Mouse (Mus musculus) neural tube, embryonic 12.5 days (tissue): ENCODE measurements around the gene Fer1l5. TPM values are rescaled to one million over a fixed set of nuclear protein-coding genes. Genes with fewer than 3 reads are reported as not detected.

ENCODE experiments used
- ATAC-seq: fragments of 200-750 bp; cut with Nextera tagmentation; 2 replicates; pipeline ENCODE4 v1.8.0; 2017; ENCODE audit warnings: low read depth, mild to moderate bottlenecking, moderate TSS enrichment, moderate library complexity; ENCODE audit not compliant: low FRiP score
- H3K27ac ChIP-seq: fragments of 300-500 bp; sonication (generic); 2 replicates; pipeline ENCODE4 v1.5.1; 2016
- H3K27me3 ChIP-seq: fragments of 300-500 bp; sonication (generic); replicated peaks from 2 replicates; pipeline ENCODE4 v1.6.1; 2016; ENCODE audit warnings: mild to moderate bottlenecking
- H3K36me3 ChIP-seq: fragments of 300-500 bp; sonication (generic); 2 replicates; pipeline ENCODE4 v1.6.1; 2016; ENCODE audit warnings: mild to moderate bottlenecking
- H3K4me1 ChIP-seq: fragments of 300-500 bp; sonication (generic); 2 replicates; pipeline ENCODE4 v1.6.1; 2016
- H3K4me2 ChIP-seq: fragments of 300-500 bp; sonication (generic); replicated peaks from 2 replicates; pipeline ENCODE4 v1.6.1; 2016; ENCODE audit warnings: mild to moderate bottlenecking
- H3K4me3 ChIP-seq: fragments of 300-500 bp; sonication (generic); 2 replicates; pipeline ENCODE4 v1.5.1; 2016
- H3K9ac ChIP-seq: fragments of 300-500 bp; sonication (generic); 2 replicates; pipeline ENCODE4 v1.6.1; 2016; ENCODE audit warnings: mild to moderate bottlenecking
- H3K9me3 ChIP-seq: fragments of 300-500 bp; sonication (generic); 2 replicates; pipeline ENCODE4 v1.6.1; 2016; ENCODE audit warnings: mild to moderate bottlenecking
- WGBS: fragments of 180-500 bp; shearing (Covaris S2); methylation state at CpG from one replicate; pipeline ENCODE4 v1.1.7; 2016; 5-methylcytosine and 5-hydroxymethylcytosine counted together
- microRNA-seq: library from miRNA; unstranded; fragments of <30 nt; microRNA quantifications from one replicate; pipeline ENCODE4, GENCODE M21; 2017
- polyA plus RNA-seq: library from polyadenylated mRNA; unstranded; fragments of >200 nt; fragmentation: Nextera tagmentation; extraction: Ambion mirVana; gene quantifications from 2 replicates; pipeline ENCODE4 v1.2.1, GENCODE M21; 2016

The Fer1l5 gene
- polyA plus RNA-seq, 1 experiment from 2014 or later = 2.1 TPM

DNA sequence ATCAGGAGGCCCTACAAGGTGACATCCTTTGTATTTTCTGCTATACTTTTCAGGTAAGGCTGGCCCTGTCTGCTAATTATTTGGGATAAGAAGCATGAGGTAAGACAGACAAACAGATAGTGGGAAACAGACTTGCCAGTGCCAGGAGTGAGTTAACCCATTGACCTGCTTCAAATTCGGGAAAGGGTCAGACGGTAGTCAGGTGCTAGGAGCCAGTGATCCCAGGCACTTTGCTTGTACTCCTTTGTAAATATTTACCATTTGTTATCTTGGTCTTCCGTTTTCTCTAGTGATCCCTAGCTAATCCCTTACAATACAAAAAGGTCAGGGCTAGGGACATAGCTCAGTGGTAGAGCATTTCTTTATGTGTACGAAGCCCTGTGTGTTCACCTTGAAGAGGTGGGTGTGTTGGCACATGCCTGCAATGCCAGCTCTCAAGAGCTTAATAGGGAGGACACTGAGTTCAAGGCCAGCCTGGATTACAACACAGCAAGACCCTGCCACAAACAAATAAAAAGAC, 93.6 kb downstream of the Fer1l5 start:
- Histone ChIP-seq H3K36me3 (no peaks in the 10 kb centered on the region), H3K4me3 (no peak overlapping the region), H3K9ac (no peak overlapping the region), H3K27ac (no peak overlapping the region), H3K4me2 (no peak overlapping the region), H3K4me1 (no peaks in the 10 kb centered on the region), H3K27me3 (0 out of 2 replicates have a peak, but pooled peaks cover 5% of the 10 kb centered on the region), H3K9me3 (no peaks in the 10 kb centered on the region)
- ATAC-seq = no peak
- WGBS = 78% methylated on average over 4 of the region's 4 CpGs

DNA sequence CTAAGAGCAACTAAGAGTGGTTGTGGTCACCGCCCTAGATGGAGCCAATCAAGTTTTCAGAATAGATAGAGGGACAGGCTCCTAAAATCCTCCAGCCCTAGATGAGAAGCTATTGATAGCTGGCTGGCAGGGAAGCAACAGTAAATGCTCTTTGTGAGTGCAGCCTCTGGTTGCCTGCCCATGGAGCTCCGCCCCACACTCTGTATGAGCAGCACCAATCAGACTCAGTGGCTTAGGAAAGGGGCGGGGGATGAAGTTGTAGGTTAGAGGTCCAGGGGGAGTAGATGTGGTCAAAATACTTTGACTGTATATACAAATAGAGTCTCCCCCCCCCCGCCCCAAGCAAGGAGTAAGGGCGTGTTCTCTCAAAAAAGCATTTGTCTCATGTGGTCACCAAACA, 95.4 kb downstream of the Fer1l5 start:
- Histone ChIP-seq H3K4me2 (no peak overlapping the region), H3K4me3 (no peak overlapping the region), H3K4me1 (peaks cover 8% of the 10 kb centered on the region)

DNA sequence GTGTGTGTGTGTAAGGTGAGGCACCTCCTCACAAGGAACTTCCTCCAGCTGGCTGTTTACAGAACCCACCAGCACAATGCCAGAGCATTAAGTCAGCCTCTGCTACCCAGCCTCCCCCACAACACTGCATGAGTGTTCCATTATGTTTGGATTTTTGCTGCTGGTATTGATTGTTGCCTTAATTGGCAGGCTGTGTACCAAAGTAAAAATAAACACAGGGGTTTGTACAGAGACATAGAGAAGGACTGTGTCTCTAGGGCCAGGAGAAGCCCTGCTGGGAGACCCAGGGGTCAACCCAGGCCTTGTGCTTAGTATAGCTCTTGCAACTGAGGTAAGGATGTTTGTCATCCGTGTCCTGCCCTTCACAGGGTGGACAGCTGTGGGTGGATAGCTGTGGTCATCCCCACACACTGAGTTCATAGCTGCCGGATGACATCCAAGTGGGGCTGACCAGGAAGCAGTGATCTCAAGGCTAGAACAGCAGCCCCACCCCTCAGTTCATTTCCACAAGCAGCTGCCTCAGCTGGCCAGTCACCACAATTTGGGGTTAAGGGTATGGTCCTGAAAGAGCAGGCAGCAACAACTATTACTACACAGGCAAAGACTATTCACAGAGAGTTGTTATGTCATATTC, 97.8 kb downstream of the Fer1l5 start:
- Histone ChIP-seq H3K27ac (no peak overlapping the region), H3K4me2 (no peak overlapping the region), H3K27me3 (0 out of 2 replicates have a peak, but pooled peaks cover 5% of the 10 kb centered on the region), H3K4me1 (peaks cover 33% of the 10 kb centered on the region), H3K9me3 (no peaks in the 10 kb centered on the region), H3K4me3 (no peak overlapping the region), H3K36me3 (no peaks in the 10 kb centered on the region), H3K9ac (no peak overlapping the region)
- WGBS = 44% methylated on average over 2 of the region's 2 CpGs
- no peak for ATAC-seq

More for the DNA sequence above, 95.4 kb downstream of the Fer1l5 start:
- no peak overlapping the region for H3K27ac ChIP-seq
- H3K36me3 ChIP-seq = no peaks in the 10 kb centered on the region
- no peaks in the 10 kb centered on the region for H3K9me3 ChIP-seq
- WGBS = 59% methylated on average over 5 of the region's 5 CpGs
- ATAC-seq = no peak
- H3K27me3 ChIP-seq = 0 out of 2 replicates have a peak, but pooled peaks cover 5% of the 10 kb centered on the region
- H3K9ac ChIP-seq = no peak overlapping the region

DNA sequence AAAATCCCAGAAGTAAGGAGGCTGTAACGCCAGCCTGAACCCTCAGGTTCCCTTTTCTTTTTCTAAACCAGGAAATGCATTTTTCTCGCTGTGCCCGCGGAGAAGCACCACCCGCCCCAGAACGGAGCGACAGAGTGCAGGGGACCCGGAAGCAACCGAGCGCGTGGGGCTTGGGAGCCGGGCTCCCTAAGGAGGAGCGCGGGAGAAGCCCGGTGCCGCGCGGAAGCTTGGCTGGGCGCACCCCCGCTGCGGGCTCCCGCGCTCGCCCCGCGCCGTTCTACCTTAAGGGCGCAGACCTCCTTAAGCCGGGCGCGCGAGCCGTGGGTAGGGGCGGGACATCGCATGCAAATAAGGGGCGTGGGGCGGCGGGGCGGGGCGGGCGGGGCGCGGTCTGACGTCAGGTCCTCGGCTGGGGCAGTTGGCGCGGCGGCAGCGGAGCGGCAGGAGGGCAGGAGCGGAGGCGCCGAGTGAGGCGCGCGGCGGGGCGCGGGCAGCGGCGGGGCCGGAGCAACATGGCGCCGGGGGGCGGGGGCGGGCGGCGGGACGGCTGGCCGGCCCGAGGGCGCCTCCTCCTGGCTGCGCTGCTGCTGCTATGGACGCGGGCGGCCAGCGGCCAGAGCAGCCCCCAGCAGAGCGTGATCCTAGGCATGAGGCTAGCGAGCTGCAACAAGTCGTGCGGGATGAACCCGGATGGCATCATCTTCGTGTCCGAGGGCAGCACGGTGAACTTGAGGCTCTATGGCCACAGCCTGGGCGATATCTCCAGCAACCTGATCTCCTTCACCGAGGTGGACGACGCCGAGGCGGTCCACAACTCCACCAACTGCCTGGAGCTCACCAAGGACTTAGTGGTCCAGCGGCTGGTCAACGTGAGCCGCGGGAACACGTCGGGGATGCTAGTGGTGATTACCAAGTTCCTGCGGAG, 99.4 kb downstream of the Fer1l5 start, which contains the start of gene Cnnm4:
TSS of gene Cnnm4 (plus strand) at position 440 of the 925 bp plus-strand sequence.
- H3K4me1 ChIP-seq = peaks cover 47% of the 10 kb centered on the region

More for the DNA sequence above, 99.4 kb downstream of the Fer1l5 start, which contains the start of gene Cnnm4:
- Histone ChIP-seq H3K4me2 (peak within 1 kb of the TSS; percentile 65), H3K36me3 (no peaks in the 10 kb centered on the region), H3K4me3 (peak within 1 kb of the TSS; percentile 60), H3K27ac (0 out of 2 replicates have a peak within 1 kb of the TSS, but pooled peaks have one; percentile 42), H3K9ac (peak within 1 kb of the TSS; percentile 64), H3K27me3 (0 out of 2 replicates have a peak, but pooled peaks cover 5% of the 10 kb centered on the region), H3K9me3 (no peaks in the 10 kb centered on the region)
- under 1% methylated on average over 74 of the region's 98 CpGs for WGBS
- peak; percentile 89 for ATAC-seq

Small RNA genes within 50 kb of the gene (microRNA-seq; reads per million reads assigned to microRNA genes)
- not detected for gene Mir6898

Other genes with a start within 250 kb of the Fer1l5 start
- gene Uggt1, start 127.6 kb upstream of the Fer1l5 start, polyA plus RNA-seq = 53.1 and 54.8 TPM in 2 replicates
- gene Neurl3, start 97.6 kb upstream of the Fer1l5 start, polyA plus RNA-seq = 0.51 and 1.2 TPM in 2 replicates
- 4.1 and 5.2 TPM in 2 replicates for gene Arid5a, start 64.6 kb upstream of the Fer1l5 start, polyA plus RNA-seq
- 44.0 and 45.3 TPM in 2 replicates for gene Kansl3, start 3.1 kb upstream of the Fer1l5 start, polyA plus RNA-seq
- 71.2 and 73.2 TPM in 2 replicates for gene Lman2l, start 73.0 kb downstream of the Fer1l5 start, polyA plus RNA-seq
- 10.1 and 10.6 TPM in 2 replicates for gene Cnnm4, start 99.3 kb downstream of the Fer1l5 start, polyA plus RNA-seq
- gene Cnnm3, start 139.6 kb downstream of the Fer1l5 start, polyA plus RNA-seq = 3.7 and 5.3 TPM in 2 replicates
- gene Ankrd23, start 164.6 kb downstream of the Fer1l5 start, polyA plus RNA-seq = 16.4 and 16.6 TPM in 2 replicates
- 1.0 TPM in 1 of 2 replicates, not detected in the other for gene Gm42417, start 167.1 kb downstream of the Fer1l5 start, polyA plus RNA-seq
- 18.6 and 19.5 TPM in 2 replicates for gene Ankrd39, start 175.2 kb downstream of the Fer1l5 start, polyA plus RNA-seq
- 35.4 and 38.2 TPM in 2 replicates for gene Sema4c, start 186.1 kb downstream of the Fer1l5 start, polyA plus RNA-seq